Comparison of ENCODE assay signal across 18 mouse cellular contexts in genomic region chr3:93494774-93495173, GRCm38 (mm10). TPM values are rescaled to one million over a fixed set of nuclear protein-coding genes. Genes with fewer than 3 reads are reported as not detected.
"Had no signal": no experiment of that assay in that cellular context is flagged by ENCODE, and none has a peak within 500 bp of the region (broad histone marks: within the 10 kb centered on the region; RNA-seq: fewer than 3 reads in every experiment).

No protein-coding gene starts in this region.

RNA-seq across cellular contexts. Expression of gene Tchhl1, which starts 26.2 kb away (rescaled TPM):
- total RNA-seq: layer of hippocampus, postnatal 14 days; left cerebral cortex, postnatal 25 days; megakaryocyte, adult 5-6 weeks; monocyte, adult 5-6 weeks; neutrophil, adult 5-6 weeks had no signal
- polyA plus RNA-seq: limb, embryonic 10.5 days; limb, embryonic 13.5 days; liver, embryonic 12.5 days; liver, embryonic 15.5 days; lung, embryonic 16.5 days; macrophage; midbrain, embryonic 12.5 days; midbrain, embryonic 15.5 days; myocyte; neural tube, embryonic 13.5 days; stomach, embryonic 15.5 days; testis, adult 2 months; urinary bladder, adult 2 months had no signal

RNA-seq across cellular contexts. Expression of gene Tchh, which starts 52.6 kb away (rescaled TPM):
- total RNA-seq: monocyte, adult 5-6 weeks had no signal
